Mouse (Mus musculus): ENCODE measurements around the gene Gm7075.
"Not testable (repeated sequence)": the region's sequence is repeated elsewhere in the genome, so short reads cannot be mapped to it uniquely, and the experiment has no call there.

Gm7075 gene

DNA sequence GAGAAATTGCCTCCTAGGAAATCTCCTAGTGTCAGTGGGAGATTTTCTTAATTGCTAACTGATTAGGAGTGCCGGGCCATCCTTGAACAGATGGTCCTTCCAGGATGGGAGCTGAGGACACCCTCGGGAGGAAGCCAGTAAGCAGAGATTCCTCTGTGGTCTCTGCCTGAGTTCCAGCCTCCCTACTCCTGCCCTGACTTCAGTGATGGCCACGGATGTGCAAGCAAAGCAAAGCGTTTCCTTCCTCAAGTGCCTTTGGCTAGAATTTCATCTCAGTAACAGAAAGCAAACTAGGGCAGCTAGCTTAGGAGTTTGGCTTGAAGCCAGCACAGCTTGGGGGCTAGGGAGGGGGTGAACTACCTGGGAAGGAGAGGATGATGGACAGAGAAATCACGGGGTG lies 4.5 kb downstream of the Gm7075 start:
- no peak for DNase-seq (ENCODE audit: low spot score)

DNA sequence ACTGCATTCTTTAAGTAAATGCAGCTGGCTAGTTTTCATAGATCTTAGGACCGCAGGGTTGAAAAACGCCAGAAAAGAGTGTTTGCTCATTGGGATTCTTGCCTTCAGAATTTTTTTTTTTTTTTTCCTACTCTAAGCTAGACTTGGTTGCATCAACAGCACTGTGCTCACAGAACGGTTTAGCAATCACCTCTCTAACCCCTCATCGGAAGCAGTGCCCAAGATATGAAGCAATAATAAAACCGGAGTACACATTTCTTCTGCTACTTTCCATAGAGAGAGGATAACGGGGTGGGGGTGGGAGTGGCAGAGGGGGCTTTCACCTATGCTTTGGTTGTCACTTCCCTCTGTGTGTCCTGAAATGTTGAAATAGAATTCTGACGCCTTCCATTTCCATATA lies 5.7 kb downstream of the Gm7075 start:
- DNase-seq (ENCODE audit: low spot score): peak; percentile 50

DNA sequence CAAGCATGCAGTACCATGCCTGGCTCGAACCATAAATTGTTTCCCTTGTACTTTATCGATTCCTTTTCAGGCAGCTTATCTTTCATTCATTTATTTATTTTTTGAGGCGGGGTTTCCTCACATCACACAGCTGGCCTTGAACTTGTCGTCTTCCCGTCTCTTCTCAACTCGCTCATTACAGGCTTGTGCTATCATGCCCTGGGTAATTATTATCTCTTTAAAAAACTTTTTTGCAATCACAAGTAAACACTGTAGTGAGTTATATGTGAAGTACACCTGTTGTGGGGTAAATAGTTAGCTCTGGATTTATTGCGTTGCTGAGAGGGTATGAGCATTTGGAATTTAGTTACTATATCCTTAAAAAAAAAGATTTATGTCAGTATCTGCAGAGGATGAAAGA lies 6.3 kb downstream of the Gm7075 start:
- no peak for DNase-seq (ENCODE audit: low spot score)

DNA sequence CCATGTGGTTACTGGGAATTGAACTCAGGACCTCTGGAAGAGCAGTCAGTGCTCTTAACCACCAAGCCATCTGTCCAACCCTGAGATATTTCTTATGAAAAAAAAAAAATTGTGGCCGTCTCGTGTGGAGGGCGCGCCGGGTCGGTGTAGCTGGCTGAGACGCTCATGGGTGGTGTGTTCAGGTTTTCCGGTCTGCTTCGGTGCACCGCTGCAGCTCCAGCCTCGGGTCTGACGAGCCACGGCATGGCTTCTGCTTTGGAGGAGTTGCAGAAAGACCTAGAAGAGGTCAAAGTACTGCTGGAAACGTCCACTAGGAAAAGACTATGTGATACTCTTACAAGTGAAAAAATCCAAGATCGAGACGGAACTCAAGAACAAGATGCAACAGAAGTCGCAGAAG lies 8.8 kb downstream of the Gm7075 start:
- no peak for DNase-seq (ENCODE audit: low spot score)

DNA sequence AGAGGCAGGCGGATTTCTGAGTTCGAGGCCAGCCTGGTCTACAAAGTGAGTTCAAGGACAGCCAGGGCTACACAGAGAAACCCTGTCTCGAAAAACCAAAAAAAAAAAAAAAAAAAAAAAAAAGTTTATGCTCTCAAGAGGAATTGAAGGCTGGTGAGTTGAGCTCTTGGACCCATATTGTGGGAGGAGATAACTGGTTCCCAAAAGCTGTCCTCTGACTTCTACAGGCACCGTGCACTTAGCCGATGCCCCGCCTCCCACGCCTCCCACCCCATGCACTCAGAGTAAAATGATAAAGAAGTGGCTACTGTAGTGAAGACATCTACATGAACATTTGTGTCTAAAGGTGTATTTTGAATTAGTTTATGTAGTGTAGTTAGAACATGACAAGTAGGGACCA lies 9.9 kb downstream of the Gm7075 start:
- not testable (repeated sequence) for DNase-seq (ENCODE audit: low spot score)

DNA sequence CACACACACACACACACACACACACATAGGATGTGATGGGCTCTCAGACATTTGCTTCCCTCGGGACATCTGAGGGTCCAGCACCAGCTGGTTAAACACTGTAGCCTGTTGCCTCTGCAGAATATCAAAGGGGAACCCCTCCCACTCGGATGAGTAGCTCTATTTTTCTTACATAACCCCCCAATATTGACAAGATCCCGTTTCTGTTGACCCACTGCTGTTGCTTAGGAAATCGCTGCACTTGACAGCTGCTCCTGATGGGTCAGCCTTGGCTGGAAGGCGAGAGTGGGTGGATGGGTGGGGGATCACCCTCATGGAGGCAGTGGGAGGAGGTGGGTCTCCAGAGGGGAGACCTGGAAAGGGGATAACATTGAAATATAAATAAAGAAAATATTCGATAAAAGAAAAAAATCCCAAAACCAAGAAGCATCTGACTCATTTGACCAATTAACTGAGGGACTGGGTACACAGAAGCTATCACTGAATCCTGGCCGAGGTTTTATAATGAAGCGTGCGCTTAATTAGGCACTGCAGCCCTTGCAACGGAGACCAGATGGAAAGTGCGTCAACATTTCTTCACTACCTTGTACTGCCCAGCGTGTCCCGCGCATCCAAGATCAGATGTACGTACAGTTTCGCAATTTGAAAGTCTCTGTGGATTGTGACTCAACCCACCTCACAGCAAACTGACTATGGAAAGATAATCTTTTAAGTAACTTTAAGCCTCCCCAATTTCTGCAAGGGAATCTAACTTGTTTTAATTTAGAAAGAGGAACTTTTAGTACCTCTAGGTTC lies 11.2 kb downstream of the Gm7075 start:
- DNase-seq (ENCODE audit: low spot score): no peak

DNA sequence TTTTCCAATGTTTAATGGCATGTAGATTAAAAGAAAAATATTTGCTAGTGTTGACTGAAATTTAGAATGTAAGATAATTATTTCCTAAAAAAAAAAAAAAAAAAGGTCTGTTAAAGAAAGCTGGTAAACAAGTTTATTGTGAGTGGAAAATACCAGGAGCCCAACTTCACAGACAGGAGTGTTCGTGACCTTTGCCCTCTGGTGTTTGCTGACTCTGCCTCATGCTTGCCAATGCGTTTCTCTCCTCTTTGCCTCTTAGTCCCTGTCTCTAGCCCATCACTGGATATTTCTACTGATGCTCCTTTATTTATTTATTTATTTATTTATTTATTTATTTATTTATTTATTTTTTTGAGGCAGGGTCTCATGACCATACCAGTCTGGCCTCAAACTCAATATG lies 18.0 kb downstream of the Gm7075 start:
- no peak for DNase-seq (ENCODE audit: low spot score)

DNA sequence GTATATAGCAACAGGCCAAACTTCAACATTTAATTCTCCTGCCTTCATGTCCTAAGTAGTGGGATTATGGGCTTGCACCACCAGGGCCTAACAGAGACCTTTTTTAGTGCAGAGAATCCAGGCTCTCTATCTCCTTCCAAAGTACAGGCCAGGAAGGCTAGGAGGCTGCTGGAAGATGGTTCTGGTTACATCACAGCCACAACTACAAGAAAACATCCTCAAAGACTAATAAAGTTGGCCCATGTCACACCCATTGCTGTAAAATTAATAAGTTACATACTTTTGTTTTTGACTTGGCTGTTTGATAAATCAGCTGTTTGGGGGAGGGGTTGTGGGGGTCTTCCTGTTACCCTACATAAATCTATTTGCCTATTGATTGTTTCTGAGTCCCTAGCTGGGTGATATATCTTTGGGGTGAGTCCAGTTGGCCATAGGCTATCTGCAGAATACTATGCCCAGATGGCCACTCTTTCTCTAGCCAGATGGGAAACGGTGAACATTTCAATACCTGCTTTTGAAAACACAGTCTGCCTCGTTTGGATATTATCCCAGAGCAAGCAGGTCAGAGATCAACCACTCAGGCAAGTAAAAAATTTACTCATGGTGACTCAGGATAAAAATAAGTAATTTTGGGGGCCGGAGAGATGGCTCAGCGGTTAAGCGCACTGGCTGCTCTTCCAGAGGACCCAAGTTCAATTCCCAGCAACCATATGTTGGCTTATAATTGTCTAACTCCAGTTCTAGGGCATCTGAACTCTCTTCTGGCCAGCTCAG lies 18.7 kb downstream of the Gm7075 start:
- no peak for DNase-seq (ENCODE audit: low spot score)

DNA sequence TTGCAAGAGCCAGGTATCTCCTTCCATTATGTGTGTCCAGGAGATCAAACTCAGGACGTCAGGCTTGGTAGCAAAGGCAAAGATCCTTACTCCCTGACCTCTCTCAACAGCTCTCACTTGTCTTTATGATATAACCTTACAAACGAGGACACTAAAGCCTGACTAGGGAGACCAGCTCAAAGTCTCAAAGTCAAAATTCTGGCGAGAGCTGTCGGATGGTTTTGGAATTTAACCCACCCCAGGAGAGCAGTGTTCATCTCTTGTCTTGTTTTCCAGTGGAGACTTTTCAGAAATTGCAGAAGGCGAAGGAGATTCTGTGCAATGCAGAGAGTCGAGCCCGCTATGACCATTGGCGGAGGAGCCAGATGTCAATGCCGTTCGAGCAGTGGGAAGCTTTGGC lies 24.6 kb downstream of the Gm7075 start:
- no peak for DNase-seq (ENCODE audit: low spot score)

DNA sequence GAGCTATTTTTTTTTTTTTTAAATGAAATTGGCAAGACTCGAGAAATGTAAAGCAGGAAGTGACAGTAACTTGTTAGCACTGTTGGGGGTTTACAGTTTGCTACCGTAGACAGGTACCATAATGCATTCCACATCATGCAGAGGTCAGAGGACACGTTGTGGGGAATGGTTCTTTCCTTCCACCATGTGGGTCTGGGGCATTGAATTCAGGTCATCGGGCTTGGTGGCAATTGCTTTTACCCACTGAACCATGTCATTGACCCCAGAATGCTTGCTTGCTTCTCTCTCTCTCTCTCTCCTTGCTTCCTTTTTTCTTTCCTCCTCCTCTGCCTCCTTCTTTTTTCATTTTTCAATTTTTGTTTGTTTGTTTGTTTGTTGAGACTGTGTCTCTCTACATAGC lies 32.6 kb downstream of the Gm7075 start:
- DNase-seq (ENCODE audit: low spot score): no peak

DNA sequence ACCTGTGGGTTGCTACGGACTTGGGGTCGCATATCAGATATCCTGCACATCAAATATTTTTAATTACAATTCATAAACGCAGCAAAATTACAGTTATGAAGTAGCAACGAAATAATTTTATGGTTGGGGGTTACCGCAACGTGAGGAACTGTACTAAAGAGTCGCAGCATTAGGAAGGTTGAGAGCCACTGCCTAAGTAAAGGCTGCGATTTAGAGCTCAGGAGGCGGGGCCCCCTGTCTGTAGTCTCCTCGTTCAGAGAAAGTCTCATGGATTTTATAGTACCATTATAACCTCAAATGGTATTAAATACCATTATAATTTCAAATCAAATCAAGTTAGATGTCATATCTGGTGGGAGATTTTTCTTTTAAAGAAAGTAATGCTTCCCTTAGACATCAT lies 34.6 kb downstream of the Gm7075 start:
- no peak for DNase-seq (ENCODE audit: low spot score)

DNA sequence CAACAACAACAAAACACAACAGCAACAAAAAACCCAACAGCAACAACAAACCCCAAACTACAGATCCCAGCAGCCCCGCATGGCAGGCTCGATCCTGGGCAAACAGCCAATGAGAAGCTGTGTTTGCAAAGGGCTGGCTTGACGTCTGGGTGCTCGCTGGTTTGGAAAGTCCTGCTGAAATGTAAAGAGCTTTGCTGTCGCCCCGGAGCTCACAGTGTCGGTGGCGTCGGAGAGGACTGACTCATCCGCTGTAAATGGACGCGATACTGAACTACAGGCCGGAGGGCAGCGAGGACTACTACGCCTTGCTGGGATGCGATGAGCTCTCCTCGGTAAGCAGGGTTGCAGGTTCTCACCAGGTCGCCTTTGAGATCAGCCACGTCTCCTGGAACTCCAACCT lies 35.1 kb downstream of the Gm7075 start:
- peak; percentile 78 for DNase-seq (ENCODE audit: low spot score)

DNA sequence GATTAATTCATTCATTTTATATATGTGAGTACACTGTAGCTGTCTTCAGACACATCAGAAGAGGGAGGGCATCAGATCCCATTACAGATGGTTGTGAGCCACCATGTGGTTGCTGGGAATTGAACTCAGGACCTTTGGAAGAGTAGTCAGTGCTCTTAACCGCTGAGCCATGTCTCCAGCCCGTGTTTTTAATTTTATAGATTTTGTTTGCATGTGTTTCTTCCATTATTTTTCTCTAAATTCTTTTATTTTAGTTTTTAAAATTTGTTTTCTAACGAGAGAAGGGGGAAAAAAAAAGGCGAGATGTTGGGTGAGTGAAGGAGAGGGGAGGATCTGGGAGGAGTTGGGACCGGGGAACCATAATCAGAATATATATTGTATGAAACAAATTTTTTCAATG lies 35.7 kb downstream of the Gm7075 start:
- not testable (repeated sequence) for DNase-seq (ENCODE audit: low spot score)

DNA sequence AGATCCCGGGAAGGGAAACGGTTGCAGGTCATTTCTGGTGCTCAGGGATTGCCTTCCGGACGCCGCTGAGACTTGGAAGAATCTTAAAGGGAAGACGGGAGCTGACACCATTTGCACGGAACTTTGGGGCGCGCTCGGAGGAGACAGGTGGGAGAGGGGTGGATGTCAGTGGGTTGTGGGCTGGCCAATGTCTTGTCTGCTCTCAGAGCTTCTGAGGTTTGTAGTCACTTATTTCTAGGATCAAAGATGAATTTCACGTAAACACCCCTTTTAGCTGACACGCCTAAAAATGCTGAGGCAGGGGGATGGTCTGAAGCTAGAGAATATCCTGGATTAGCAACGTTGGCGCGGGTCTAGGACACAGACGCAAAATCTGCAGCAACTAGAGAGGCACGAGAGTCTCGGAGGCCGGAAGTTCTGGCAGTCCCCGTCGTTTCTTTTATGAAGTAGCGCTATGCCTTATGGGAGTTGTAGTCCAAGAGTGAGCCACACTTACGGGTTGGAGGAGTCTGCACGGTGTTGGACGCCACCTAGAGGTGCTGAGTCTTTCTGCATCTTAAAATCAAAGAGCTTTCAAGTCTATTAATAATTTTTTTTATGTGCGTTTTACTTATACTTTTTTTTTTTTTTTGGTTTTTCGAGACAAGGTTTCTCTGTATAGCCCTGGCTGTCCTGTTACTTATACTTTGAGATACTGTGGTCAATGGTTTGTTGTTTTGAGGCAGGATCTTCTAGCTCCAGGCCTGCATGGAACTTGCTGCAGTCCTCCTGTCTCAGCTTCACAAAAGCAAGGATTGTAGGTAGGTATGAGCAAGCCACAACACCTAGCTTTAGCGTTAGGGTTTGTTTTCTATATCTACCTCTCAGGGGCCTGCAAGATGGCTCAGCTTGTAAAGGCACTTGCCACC lies 39.0 kb downstream of the Gm7075 start, which contains the start of gene Dnajc12:
Dnajc12 (plus strand) TSS at position 72 of the 908 bp plus-strand sequence.
- peak; percentile 98 for DNase-seq (ENCODE audit: low spot score)

DNA sequence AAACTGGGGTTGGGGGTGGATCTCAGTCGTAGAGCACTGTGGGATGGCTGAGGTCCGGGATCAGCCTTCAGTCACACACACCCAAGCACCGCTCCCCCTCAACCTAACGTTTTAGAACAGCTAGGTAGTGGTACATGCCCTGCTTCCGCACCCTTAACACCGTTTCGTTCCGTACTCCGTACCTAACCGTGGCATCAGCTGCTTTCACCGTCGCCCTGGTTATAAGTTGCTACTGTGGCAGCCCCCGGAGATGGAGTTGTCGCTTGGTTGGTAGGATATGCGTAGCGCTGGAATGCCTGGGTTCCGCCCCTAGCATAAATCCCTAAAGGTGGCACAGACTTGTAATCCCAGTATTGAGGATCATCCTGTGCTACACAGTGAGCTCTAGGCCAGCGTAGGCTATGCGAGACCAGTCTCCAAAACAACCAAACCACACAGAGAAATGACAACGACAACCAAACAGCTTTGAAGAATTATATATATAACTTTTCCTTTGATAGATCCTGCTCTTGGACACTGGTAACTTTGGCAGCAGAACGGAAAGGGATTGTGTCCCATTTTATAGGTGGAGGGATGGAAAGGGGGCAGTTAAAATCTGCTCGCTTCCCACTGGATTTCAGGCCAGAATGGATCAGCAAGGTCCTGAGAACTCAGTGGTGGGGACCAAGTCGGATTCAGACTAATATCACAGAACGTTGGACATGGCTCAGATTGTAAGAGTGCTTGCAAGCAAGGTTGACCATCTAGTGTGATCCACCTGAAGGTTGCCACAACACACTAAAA lies 39.9 kb downstream of the Gm7075 start, which contains the start of gene Sirt1:
Sirt1 (minus strand) TSS at position 207 of the 783 bp plus-strand sequence.
- DNase-seq (ENCODE audit: low spot score): no peak

DNA sequence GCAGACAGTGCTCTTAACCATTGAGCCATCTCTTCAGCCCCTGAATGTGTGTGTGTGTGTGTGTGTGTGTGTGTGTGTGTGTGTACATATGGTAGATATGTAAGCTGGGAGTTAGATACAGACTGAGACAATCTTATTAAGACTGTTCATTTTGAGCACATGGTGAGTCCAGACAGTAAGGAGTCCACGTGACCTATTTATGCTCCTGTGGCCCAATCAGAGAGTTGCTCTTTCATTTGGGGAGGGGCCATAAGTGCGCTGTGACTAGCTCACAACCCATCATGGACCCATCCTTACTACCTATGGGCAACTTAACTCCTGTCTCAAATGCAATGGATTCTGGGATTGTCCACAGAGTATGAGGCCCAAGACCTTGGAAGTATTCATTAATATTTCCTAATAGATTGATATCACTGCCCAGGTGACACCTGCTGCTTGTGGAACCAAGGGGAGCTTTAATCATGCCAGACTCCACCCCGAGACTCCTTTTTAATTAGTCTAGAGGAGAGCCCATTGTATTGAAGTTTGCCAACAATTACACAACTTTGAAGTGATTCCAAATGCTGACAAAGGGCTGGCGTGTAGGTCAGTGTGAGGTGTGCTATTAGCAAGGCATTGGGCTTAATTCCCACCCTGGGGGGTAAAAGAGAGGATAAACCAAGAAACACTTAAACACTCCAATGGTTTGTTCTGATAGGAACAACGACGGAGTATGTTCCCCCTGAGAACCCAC lies 42.5 kb downstream of the Gm7075 start:
- DNase-seq (ENCODE audit: low spot score): no peak

DNA sequence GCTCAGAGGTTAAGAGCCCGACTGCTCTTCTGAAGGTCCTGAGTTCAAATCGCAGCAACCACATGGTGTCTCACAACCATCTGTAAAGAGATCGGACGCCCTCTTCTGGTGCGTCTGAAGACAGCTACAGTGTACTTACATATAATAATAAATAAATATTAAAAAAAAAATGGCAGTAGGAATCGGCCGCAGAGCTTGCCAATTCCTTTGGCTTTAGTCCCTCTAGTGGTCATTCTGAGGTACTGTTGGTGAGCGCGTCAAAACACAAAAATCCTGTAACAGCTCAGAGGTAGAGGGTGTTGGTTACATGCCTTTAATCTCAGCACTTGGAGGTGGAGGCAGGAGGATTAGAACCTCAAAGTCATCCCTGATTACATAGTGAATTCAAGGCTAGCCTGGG lies 44.1 kb downstream of the Gm7075 start:
- peak; percentile 82 for DNase-seq (ENCODE audit: low spot score)

DNA sequence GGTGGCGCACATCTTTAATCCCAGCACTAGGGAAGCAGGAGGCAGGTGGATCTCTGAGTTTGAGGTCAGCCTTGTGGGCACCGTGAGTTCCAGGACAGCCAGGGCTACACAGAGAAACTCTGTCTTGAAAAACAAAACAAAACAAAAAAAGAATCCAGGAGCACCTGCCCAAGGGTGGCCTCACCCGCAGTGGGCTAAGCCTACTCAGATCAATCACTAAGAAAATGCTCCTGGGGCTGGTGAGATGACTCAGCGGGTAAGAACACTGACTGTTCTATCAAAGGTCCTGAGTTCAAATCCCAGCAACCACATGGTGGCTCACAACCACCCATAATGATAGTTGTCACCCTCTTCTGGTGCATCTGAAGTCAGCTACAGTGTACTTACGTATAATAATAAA lies 45.3 kb downstream of the Gm7075 start:
- DNase-seq (ENCODE audit: low spot score): no peak
